Mouse (Mus musculus) stomach, postnatal 0 days (tissue): Measurements from ENCODE around the gene Uevld. TPM values are rescaled to one million over a fixed set of nuclear protein-coding genes. Genes with fewer than 3 reads are reported as not detected.

Experiments used
- ATAC-seq: fragments of 200-750 bp; cut with Nextera tagmentation; 2 replicates; pipeline ENCODE4 v1.8.0; 2017; ENCODE audit not compliant: low FRiP score, low TSS enrichment
- DNase-seq: peaks from one replicate; pipeline ENCODE4 v3.0.0-alpha.2; 2016; ENCODE audit warnings: low spot score
- H3K27ac ChIP-seq: fragments of 300-500 bp; sonication (generic); replicated peaks from 2 replicates; pipeline ENCODE4 v1.5.1; 2014; ENCODE audit warnings: mild to moderate bottlenecking, control low read depth
- H3K27me3 ChIP-seq: fragments of 300-500 bp; sonication (generic); 2 replicates; pipeline ENCODE4 v1.6.1; 2014; ENCODE audit warnings: low read length; ENCODE audit not compliant: control insufficient read depth, insufficient read depth
- H3K36me3 ChIP-seq: fragments of 300-500 bp; sonication (generic); 2 replicates; pipeline ENCODE4 v1.6.1; 2014; ENCODE audit warnings: low read length, mixed read lengths; ENCODE audit not compliant: control insufficient read depth, insufficient read depth
- H3K4me1 ChIP-seq: fragments of 300-500 bp; sonication (generic); replicated peaks from 2 replicates; pipeline ENCODE4 v1.6.1; 2014; ENCODE audit warnings: antibody characterized with exemption; ENCODE audit not compliant: control insufficient read depth, insufficient read depth
- H3K4me2 ChIP-seq: fragments of 300-500 bp; sonication (generic); replicated peaks from 2 replicates; pipeline ENCODE4 v1.6.1; 2014; ENCODE audit warnings: low read depth, mild to moderate bottlenecking, control low read depth, moderate library complexity
- H3K4me3 ChIP-seq: fragments of 300-500 bp; sonication (generic); 2 replicates; pipeline ENCODE4 v1.5.1; 2014; ENCODE audit warnings: low read depth, low read length, control low read depth
- H3K9ac ChIP-seq: fragments of 300-500 bp; sonication (generic); 2 replicates; pipeline ENCODE4 v1.6.1; 2014; ENCODE audit warnings: mild to moderate bottlenecking, low read length, control low read depth, mixed read lengths
- H3K9me3 ChIP-seq: fragments of 300-500 bp; sonication (generic); 2 replicates; pipeline ENCODE4 v1.6.1; 2016; ENCODE audit warnings: low read length; ENCODE audit not compliant: control insufficient read depth
- CTCF ChIP-seq: IDR thresholded peaks from 2 replicates; pipeline ENCODE4 v1.5.1; 2016; ENCODE audit warnings: antibody characterized with exemption, low read depth, mild to moderate bottlenecking, moderate library complexity
- EP300 ChIP-seq: optimal IDR thresholded peaks from 2 replicates; pipeline ENCODE3; 2016; ENCODE audit warnings: antibody characterized with exemption
- WGBS: fragments of 180-500 bp; shearing (Covaris S2); extraction: QIAGEN DNeasy Blood & Tissue Kit; methylation state at CpG from one replicate; pipeline ENCODE4 v1.1.7; 2014; 5-methylcytosine and 5-hydroxymethylcytosine counted together
- polyA plus RNA-seq: library from polyadenylated mRNA; unstranded; fragments of >200 nt; fragmentation: Nextera tagmentation; extraction: Ambion mirVana; gene quantifications from 2 replicates; pipeline ENCODE4 v1.2.1, GENCODE M21; 2015

The Uevld gene
- polyA plus RNA-seq, 1 experiment from 2014 or later = 6.5 TPM

GRCm38 (mm10) chr7:46879851-46880250 lies 78.5 kb downstream of the Uevld start:
- DNase-seq = no peak
- Histone ChIP-seq H3K36me3 (no peaks in the 10 kb centered on the region), H3K9me3 (no peaks in the 10 kb centered on the region), H3K27me3 (no peaks in the 10 kb centered on the region), H3K27ac (no peak overlapping the region), H3K9ac (no peak overlapping the region), H3K4me2 (no peak overlapping the region), H3K4me1 (no peaks in the 10 kb centered on the region), H3K4me3 (no peak overlapping the region)
- TF ChIP-seq CTCF (no peak), EP300 (no peak)
- 95% methylated on average over 5 of the region's 5 CpGs for WGBS
- no peak for ATAC-seq

GRCm38 (mm10) chr7:46877255-46877654 lies 81.1 kb downstream of the Uevld start:
- TF ChIP-seq CTCF (no peak), EP300 (no peak)
- no peak overlapping the region for H3K27ac ChIP-seq
- H3K4me2 ChIP-seq = no peak overlapping the region
- H3K9ac ChIP-seq = no peak overlapping the region
- H3K9me3 ChIP-seq = no peaks in the 10 kb centered on the region
- 80% methylated on average over 6 of the region's 6 CpGs for WGBS
- no peaks in the 10 kb centered on the region for H3K4me1 ChIP-seq
- no peaks in the 10 kb centered on the region for H3K27me3 ChIP-seq
- ATAC-seq (no peak), DNase-seq (no peak)
- no peaks in the 10 kb centered on the region for H3K36me3 ChIP-seq
- no peak overlapping the region for H3K4me3 ChIP-seq

- Histone ChIP-seq H3K9me3 (no peaks in the 10 kb centered on the region), H3K9ac (no peak overlapping the region), H3K36me3 (no peaks in the 10 kb centered on the region), H3K4me3 (no peak overlapping the region), H3K27me3 (no peaks in the 10 kb centered on the region), H3K4me2 (no peak overlapping the region), H3K27ac (no peak overlapping the region), H3K4me1 (no peaks in the 10 kb centered on the region)
- DNase-seq (no peak), ATAC-seq (no peak)
- WGBS = 62% methylated on average over 4 of the region's 4 CpGs
- TF ChIP-seq EP300 (no peak), CTCF (no peak)
Measured at GRCm38 (mm10) chr7:46876841-46877240, 81.5 kb downstream of the Uevld start.

Other genes starting within 250 kb of the Uevld start
- gene Saal1, start 247.8 kb downstream of the Uevld start, polyA plus RNA-seq = 10.4 and 11.2 TPM in 2 replicates
- gene Saa3, start 242.8 kb downstream of the Uevld start, polyA plus RNA-seq = 0.34 TPM in 1 of 2 replicates, not detected in the other
- not detected in 2 replicates for gene Saa4, start 225.9 kb downstream of the Uevld start, polyA plus RNA-seq
- 0.13 and 0.33 TPM in 2 replicates for gene Saa1, start 215.5 kb downstream of the Uevld start, polyA plus RNA-seq
- gene Saa2, start 206.7 kb downstream of the Uevld start, polyA plus RNA-seq = 0.08 TPM in 1 of 2 replicates, not detected in the other
- 6.4 and 7.0 TPM in 2 replicates for gene Hps5, start 162.5 kb downstream of the Uevld start, polyA plus RNA-seq
- 28.0 and 29.0 TPM in 2 replicates for gene Gtf2h1, start 162.4 kb downstream of the Uevld start, polyA plus RNA-seq
- gene Ldha, start 117.1 kb downstream of the Uevld start, polyA plus RNA-seq = 718 and 816 TPM in 2 replicates
- gene Ldhc, start 97.3 kb downstream of the Uevld start, polyA plus RNA-seq = not detected in 2 replicates
- 127 and 131 TPM in 2 replicates for gene Tsg101, start 38.6 kb downstream of the Uevld start, polyA plus RNA-seq
- gene Gm9999, start 25.1 kb upstream of the Uevld start, polyA plus RNA-seq = not detected in 2 replicates
- gene Spty2d1, start 49.9 kb upstream of the Uevld start, polyA plus RNA-seq = 11.0 and 11.8 TPM in 2 replicates
- 21.1 and 22.7 TPM in 2 replicates for gene Tmem86a, start 92.1 kb upstream of the Uevld start, polyA plus RNA-seq
- gene Ptpn5, start 175.2 kb upstream of the Uevld start, polyA plus RNA-seq = 0.33 and 0.42 TPM in 2 replicates
- not detected in 2 replicates for gene Mrgpra6, start 246.4 kb upstream of the Uevld start, polyA plus RNA-seq